Mouse (Mus musculus): ENCODE measurements around the gene Gpc6.
A peak's percentile ranks its signal among the peaks of the same experiment; 100 is the strongest.

Gene Gpc6

DNA sequence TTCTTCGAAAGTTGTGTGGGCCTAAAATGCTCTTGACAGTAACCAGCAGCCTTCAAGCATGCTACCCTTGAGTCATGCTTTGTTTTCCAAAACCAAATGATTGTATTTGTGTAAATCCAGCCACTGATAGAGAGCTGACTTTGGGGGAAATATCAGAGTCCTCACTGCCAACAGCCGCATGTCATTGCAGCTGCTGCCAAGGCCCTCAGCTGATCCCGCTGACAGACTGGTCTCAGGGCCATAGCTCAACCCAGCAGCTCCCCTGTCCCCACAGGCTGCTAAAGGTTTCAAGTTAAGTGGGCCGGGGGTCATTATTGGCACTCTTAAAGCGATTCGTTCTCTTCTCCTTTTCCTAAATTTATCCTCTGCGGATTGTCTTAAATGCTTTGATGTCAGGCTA is 966.3 kb downstream of the Gpc6 start:
- DNase-seq: no peak

DNA sequence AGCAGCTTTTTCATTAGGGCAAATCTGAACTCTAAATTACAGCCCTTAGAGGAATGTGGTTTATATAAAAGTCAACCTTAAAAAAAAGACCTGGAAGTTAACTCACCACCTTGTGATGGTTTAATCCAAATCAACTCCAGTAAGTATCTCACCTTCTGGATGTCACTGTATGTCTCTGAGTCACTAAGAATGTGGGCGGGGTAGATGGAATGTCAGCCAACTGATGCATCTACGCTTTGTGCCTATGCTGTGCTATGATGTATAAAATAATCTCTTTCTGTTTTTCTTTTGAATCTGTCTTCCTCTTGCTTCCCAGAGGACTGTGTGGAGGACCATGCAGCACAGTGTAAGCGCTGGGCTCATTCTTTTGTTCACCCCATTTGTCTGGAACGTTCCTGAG is 966.9 kb downstream of the Gpc6 start:
- DNase-seq: no peak

- DNase-seq: no peak
These were observed 969.9 kb downstream of the Gpc6 start for GRCm38 (mm10) chr14:117894869-117895538.

DNA sequence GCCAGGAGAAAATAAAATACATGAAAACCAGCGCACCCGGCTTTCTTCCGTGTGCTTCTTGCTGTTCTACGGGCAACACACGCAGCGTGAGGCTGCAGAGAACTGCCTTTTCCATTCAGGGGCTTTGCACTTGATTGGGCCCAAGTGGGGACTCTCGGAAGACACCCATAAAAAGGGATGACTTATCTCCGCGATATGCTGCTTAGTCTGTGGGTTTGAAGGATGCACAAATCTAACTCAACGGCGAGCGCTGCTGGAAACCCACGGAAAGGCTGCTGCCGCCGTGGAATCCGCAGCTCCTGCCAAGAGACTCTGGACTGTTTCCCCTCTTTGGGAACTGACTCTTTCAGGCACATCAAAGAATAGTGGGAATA is 970.4 kb downstream of the Gpc6 start:
- no peak for DNase-seq

- DNase-seq: no peak
These were observed 979.2 kb downstream of the Gpc6 start for GRCm38 (mm10) chr14:117904300-117904699.

DNA sequence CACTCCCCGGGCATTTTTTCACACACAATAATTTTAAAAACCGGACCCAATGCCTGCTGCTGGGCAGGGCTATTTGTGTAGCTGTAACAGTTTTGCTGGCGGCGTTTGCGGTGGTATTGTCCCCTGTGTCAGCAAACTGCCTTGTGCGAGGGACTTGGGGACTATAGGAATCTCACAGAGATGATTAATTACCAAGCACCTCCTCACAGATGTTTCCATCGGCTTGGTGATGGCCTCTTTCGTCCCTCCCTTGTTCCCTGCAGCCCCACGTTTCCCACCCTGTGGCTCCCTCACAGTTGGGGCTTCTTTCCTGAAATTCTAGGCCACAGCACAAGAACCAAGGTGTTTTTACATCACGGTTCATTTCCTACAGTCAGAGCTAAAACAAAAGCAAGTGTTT is 980.6 kb downstream of the Gpc6 start:
- no peak for DNase-seq

GRCm38 (mm10) chr14:117906361-117906760 is 981.2 kb downstream of the Gpc6 start:
- DNase-seq: no peak

DNA sequence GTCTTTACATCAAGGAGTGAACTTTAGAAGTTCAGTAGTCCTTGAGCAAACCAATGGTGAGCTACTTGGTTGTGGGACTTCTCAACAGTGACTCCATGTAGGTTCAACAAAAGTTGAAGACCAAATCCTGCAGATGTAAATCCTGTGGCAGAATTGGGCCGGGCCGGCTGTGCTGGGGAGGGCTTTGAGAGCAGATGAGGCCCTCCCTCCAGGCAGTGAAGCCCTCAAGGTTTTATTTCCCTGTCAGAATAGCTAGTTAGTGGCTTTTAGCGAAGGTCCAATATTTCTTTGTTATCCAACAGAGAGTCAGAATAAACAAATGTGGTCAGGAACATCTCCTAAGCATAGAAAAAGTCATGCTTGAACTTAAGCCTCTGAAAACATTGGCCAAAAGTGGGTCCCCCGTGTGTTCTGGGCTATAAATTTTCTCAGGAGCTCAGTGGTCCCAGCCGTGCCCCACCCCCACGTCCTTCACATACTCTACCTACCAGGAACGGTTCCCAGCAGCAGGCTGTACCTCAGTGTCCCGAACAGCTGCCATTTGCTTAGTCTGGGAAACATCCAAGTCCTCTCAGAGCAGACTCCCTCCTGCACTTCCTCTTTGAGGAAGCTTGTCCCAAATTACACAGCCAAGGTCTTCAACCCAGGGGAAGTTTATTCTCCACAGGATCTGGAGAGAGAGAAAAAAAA is 983.3 kb downstream of the Gpc6 start:
- DNase-seq: no peak

- DNase-seq: no peak
These were observed 983.9 kb downstream of the Gpc6 start for GRCm38 (mm10) chr14:117909046-117909445.

GRCm38 (mm10) chr14:117910323-117910722 is 985.2 kb downstream of the Gpc6 start:
- DNase-seq: no peak

GRCm38 (mm10) chr14:117912624-117913270 is 987.6 kb downstream of the Gpc6 start:
- DNase-seq: no peak

DNA sequence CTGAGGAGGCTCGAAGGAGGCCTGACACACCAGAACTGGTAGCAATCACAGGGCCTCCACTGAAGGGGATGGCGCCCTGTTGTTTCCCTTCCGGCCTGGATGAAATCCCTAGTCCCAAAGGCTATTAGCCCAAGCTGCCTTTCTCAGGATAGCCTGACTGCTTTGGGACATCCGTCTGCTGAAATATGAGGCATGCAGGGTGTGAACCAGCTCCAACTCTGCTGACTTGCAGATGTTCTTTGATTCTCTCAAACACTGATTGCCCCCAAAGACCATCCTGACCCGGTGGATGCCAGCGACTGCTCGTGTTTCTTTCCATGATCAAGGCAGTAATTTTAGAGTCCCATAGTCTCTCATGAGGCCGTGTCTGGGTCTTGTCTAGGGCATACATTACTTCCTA is 991.5 kb downstream of the Gpc6 start:
- no peak for DNase-seq

DNA sequence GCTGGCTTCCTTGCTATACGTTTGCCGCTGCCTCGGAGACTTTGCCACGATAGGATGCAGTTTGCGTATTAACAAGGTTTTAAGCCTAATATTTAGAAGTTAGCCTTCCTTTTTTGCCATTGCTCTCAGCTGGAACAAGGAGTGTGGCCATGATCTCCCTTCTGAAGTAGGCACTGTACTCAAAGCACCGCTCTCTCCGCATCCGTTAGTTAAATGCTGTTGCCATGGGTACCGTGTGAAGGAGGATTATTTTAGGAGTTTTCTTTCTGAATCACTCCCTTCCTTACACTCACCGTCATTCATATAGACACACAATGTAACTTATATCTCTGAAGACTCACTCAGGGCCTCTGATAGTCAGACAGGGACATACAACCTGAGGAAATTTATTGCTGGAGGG is 993.6 kb downstream of the Gpc6 start:
- DNase-seq: no peak

GRCm38 (mm10) chr14:117919612-117920011 is 994.5 kb downstream of the Gpc6 start:
- DNase-seq: no peak

DNA sequence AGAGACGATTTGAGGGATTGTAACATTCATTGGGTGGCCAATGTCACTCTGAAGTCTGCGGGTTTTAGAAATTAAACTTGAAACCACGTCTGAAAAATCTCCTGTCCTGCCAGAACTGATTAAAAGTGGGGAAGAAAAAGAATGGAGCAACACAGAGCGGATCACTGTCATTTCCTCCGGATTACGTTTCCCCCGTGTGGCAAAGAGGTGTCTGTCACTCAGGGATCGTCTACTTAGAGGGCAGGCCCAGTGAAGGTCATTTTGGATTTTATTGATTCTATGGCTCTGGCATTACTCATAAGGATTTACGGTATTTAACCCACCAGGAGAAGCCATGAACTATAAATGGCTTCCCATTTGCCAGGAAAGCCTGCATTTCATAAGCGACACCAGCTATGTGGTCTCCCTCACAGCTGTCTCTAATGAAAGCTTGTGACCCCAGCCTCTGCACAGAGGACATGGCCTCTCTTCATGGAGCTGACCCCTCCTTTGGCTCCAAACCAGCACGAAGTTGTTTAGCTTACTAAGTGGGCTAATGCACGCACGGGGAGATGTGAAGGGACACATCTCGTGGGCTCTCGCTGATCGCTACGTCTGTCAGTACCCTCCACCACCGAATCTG is 996.4 kb downstream of the Gpc6 start:
- no peak for DNase-seq

DNA sequence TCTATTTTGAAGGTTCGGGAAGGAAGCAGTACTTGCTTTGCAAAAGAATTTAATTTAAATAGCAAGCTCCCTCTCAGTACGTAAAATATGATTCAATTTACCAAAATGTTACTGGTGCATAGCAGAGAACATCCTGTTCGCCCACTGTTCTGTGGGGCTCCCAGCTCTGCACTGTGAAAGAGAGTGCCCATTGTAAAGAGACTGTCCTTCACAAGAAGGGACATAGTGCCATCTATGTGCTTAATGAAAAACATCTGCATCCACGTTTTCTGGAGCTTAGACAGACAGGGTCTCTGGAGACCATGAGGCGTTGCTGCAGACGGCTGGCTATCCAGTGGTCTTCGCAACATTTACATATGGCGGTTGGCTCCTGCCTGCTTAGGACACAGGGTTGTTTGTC is 998.6 kb downstream of the Gpc6 start:
- DNase-seq: no peak

DNA sequence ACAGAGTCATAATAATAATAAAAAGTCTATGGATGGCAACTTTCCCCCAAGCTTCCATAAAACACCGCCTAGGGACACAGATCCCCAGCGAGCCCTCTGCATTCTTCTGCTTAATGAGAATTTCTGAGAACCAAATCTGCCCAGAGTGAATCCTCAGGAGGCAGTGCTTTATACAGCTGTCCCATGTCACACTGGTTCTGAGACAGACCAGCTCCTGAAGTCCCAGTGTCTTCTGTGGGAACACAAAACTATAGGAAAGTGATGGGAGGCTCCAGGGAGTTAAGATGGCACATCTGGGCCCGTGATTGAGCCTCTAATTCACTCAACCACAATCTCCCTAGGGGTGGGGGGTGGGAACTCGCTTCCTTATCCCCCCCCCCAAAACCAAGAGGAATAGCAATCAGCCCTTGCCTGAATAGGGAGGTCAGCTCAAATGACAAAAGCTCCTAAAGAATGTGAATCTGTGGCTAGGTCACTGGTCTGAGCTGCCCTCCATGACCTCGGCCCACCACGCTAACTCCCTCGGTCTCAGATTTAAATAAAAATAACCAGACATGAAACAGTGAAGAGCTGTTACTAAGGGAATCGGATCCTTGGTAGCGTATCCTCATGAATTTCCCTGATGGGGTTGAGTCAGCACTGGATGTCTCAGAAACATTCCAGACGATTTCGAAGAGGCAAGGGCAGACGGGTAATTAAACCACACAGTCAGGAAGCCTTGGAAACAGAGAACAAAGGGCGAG is 1005.2 kb downstream of the Gpc6 start:
- DNase-seq: no peak

DNA sequence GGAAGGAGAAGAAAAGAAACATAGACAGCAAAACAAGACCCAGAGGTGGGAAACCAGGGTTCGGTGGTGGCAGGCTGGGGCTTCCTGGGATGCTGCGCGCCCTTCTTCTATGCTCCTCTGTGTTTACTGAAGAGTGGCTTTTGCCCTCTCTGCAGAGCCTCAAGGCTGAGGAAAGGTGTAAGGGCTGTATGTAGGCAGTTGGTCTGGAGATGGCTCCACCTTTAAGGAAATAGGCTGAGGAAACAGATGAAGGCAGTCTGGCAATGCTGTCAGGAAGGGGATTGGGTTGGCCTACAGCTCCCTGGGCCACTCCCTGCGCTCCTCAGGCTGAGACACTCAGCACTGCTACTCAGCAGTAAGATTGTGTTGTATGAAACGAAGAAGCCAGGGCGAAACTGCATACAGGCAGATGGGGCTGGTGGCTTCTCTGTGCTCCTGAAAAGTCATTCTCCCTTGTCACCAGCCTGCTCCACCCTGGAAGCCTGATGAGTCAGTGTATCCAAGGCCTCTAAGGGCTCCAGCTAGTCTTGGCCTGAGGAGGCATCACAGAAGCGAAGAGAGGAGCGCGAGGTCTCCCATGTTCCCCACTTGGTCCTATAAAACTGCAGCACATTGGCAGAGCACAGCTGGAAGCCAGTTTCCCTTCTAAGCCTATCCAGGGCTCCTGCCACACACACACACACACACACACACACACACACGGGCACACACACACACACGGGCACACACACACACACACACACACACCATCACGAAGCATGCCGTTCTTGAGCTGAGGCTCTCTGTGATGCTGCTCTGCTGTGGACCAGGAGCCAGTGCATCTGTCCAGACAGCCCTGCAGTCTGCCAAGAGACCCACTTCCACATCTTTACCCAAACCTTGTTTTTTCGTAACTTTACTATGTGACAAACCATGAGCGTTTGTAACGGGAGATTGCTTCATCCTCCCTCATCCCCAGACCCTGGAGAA is 1006.0 kb downstream of the Gpc6 start:
- no peak for DNase-seq

DNA sequence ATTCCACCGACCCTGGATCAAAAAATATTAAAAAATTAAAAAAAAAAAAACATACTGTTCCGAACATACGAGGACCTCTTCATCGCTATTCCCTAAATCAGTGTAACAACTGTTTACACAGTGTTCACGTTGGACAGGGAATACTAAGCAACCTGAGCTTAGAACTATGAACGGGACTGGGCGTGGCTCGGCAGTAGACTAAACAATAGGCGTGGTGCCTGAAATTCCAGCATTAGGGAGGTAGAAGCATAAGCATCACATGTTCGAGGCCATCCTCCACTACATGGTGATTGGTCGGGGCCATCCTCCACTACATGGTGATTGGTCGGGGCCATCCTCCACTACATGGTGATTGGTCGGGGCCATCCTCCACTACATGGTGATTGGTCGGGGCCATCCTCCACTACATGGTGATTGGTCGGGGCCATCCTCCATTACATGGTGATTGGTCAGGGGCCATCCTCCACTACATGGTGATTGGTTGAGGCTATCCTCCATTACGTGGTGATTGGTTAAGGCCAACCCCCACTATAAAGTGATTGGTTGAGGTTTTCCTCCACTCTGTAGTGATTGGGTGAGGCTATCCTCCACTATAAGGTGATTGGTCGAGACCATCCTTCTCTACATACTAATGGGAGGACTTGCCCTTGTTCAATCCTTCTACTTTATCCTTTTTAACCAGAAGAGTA is 1007.2 kb downstream of the Gpc6 start:
- no peak for DNase-seq

GRCm38 (mm10) chr14:117938554-117938953 is 1013.4 kb downstream of the Gpc6 start:
- peak; percentile 4 for DNase-seq

DNA sequence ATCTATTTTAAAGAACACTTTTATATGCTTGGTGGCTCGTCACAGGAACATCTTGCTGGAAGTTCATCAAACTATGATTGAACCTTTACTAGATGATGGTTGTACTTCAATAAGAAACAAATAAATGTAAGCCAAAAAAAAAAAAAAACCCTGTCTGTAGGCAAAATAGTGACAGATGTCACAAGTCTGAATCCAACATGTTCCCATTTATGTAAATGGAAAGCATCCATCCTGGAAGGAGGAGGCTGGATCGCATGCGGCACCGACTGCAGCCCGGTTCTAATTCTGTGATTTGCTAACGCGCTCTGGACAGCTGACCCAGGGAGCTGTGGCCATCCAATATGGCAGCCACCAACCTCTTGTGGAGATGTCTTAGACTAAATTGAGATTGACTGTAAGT is 1014.4 kb downstream of the Gpc6 start:
- no peak for DNase-seq
